Mouse (Mus musculus): ENCODE measurements around the gene Coro2b.

DNA sequence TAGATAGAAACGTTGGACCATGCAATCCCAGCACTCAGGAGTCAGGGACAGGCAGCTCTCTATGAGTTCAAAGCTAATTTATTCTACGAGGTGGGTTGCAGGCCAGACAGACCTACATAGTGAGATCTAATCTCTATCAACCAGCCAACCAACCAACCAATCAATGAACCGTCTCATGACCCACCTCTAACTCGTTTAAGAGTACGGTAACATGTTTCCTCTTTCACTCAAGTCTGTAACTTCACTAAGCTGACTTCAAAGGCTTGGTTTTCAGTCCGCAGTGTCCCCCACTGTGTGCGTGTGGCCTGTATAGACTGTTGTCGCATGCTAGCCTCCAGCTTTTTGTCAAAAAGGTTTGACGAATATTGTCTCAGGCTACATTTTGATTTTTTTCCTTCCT lies 147.1 kb downstream of the Coro2b start:
- TF ChIP-seq GATA1 (IDR thresholded peaks at IDR 0.05; ENCODE audit: borderline replicate concordance, low read length) (no peak), FLI1 (IDR thresholded peaks at IDR 0.05; ENCODE audit: low read length) (no peak)

Measured in megakaryocyte, embryonic 14.5 days (primary cell).